ENCODE assay signal across 8 mouse cellular contexts in the genomic region with DNA sequence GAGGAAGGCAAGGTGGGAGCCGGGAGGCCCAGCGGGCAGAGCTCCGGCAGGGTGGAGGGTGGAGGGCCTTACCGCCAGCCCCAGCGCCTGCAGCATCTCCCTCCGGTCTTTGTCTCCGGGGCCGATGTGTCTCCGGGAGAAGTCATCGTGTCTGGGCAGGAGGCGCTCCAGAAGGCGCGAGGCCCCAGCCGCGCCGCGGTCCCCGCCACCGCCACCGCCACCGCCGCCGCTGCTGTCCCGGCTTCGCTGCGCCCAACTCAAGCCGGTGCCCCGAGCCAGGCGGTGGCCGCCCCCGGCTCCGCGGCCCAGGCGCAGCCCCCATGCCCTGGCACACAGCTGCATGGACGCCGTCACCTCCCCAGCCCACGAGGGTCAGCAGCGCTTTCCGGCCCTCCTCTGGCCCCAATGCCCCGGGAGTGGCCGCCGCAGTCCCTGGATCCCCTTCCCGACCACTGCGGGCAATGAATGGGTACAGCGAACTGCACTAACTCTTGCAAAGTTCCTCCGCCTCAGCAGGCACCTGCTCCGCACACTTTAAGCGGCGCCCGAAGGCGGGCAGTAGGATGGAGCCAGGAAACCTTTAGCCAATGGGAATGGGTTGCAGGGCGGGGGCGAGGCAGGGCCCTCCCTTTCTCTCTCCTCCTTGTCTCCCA. TPM values are rescaled to one million over a fixed set of nuclear protein-coding genes. Genes with fewer than 3 reads are reported as not detected.
DNase-seq lines count a peak whose midpoint lies in the region; ATAC-seq and TF ChIP-seq lines count a peak whose summit lies in the region.

A gene (minus strand): TSS at position 511 of the 653 bp plus-strand sequence.

- DNase-seq in embryo, embryonic 10.5 days (ENCODE audit: low spot score), result peak; percentile 89
- peak; percentile 29 to 31 for DNase-seq in gastrocnemius, postnatal 4 days (ENCODE audit: low spot score in 2 of 2)
- peak; percentile 51 to 65 for DNase-seq in left cerebral cortex, postnatal 25 days (ENCODE audit: low spot score in 2 of 2)
- peak; percentile 97 for DNase-seq in midbrain, embryonic 11.5 days (ENCODE audit: low spot score, missing footprints)
- no peak for DNase-seq in natural killer cell, adult 2 months (ENCODE audit: low spot score in 2 of 2)

- no peak within 1 kb of the TSS for H3K27ac ChIP-seq in bone marrow macrophage, adult 2 months (ENCODE audit: insufficient read depth, low read depth, low read length)
- H3K27ac ChIP-seq in intestine, embryonic 16.5 days (ENCODE audit: low read length), result no peak within 1 kb of the TSS
- H3K27ac ChIP-seq in midbrain, embryonic 11.5 days (ENCODE audit: low read depth, low read length), result peak within 1 kb of the TSS; percentile 41
- H3K27ac ChIP-seq in stomach, embryonic 14.5 days (ENCODE audit: low read length), result no peak within 1 kb of the TSS

- no peaks in the 10 kb centered on the region for H3K4me1 ChIP-seq in bone marrow macrophage, adult 2 months (ENCODE audit: control insufficient read depth, insufficient read depth, low read length)
- no peaks in the 10 kb centered on the region; the same call in 1 of the 2 replicates for H3K4me1 ChIP-seq in intestine, embryonic 16.5 days (ENCODE audit: control insufficient read depth, insufficient read depth, low read length)
- no peaks in the 10 kb centered on the region for H3K4me1 ChIP-seq in midbrain, embryonic 11.5 days (ENCODE audit: control insufficient read depth, insufficient read depth, low read length)
- peaks cover 5% of the 10 kb centered on the region; the same call in 1 of the 2 replicates for H3K4me1 ChIP-seq in stomach, embryonic 14.5 days (ENCODE audit: control insufficient read depth, insufficient read depth, low read length)

- TF ChIP-seq POLR2A in bone marrow macrophage, adult 2 months (IDR thresholded peaks at IDR 0.05; ENCODE audit: borderline replicate concordance, low read depth, low read length), result no peak

- peak within 1 kb of the TSS; percentile 55 for H3K9ac ChIP-seq in intestine, embryonic 16.5 days (ENCODE audit: low read depth, low read length)
- H3K9ac ChIP-seq in midbrain, embryonic 11.5 days (ENCODE audit: low read length), result peak within 1 kb of the TSS; percentile 79
- H3K9ac ChIP-seq in stomach, embryonic 14.5 days (replicated peaks; ENCODE audit: low read depth, low read length), result peak within 1 kb of the TSS; percentile 33

- no peaks in the 10 kb centered on the region for H3K36me3 ChIP-seq in intestine, embryonic 16.5 days (ENCODE audit: control insufficient read depth, insufficient read depth, low read length)
- no peaks in the 10 kb centered on the region for H3K36me3 ChIP-seq in midbrain, embryonic 11.5 days (ENCODE audit: control insufficient read depth, insufficient read depth, low read length)
- H3K36me3 ChIP-seq in stomach, embryonic 14.5 days (ENCODE audit: control insufficient read depth, insufficient read depth, low read length), result no peaks in the 10 kb centered on the region

- WGBS in intestine, embryonic 16.5 days, result 2% methylated on average over 39 of the region's 53 CpGs
- under 1% methylated on average over 46 of the region's 53 CpGs for WGBS in midbrain, embryonic 11.5 days
- under 1% methylated on average over 51 of the region's 53 CpGs for WGBS in stomach, embryonic 14.5 days

- H3K9me3 ChIP-seq in intestine, embryonic 16.5 days (ENCODE audit: control insufficient read depth, low read length), result no peaks in the 10 kb centered on the region
- no peaks in the 10 kb centered on the region for H3K9me3 ChIP-seq in midbrain, embryonic 11.5 days (ENCODE audit: control insufficient read depth, low read length)
- no peaks in the 10 kb centered on the region for H3K9me3 ChIP-seq in stomach, embryonic 14.5 days (ENCODE audit: control insufficient read depth, low read depth, low read length)

- ATAC-seq in intestine, embryonic 16.5 days, result peak; percentile 95
- peak; percentile 96 for ATAC-seq in midbrain, embryonic 11.5 days (ENCODE audit: low FRiP score)
- ATAC-seq in stomach, embryonic 14.5 days (ENCODE audit: insufficient number of reproducible peaks, insufficient read depth, low FRiP score, low read depth), result peak; percentile 91

- no peak for TF ChIP-seq CTCF in bone marrow macrophage, adult 2 months (IDR thresholded peaks at IDR 0.05; ENCODE audit: low read depth, low read length)

- intact Hi-C loops in left cerebral cortex, postnatal 25 days (cut with DNase I), result no loop called here

- peaks cover 21% of the 10 kb centered on the region for H3K27me3 ChIP-seq in intestine, embryonic 16.5 days (replicated peaks; ENCODE audit: control insufficient read depth, insufficient read depth, low read length)
- peaks cover 3% of the 10 kb centered on the region; the same call in 1 of the 2 replicates for H3K27me3 ChIP-seq in midbrain, embryonic 11.5 days (ENCODE audit: control insufficient read depth, insufficient read depth, low read length)
- H3K27me3 ChIP-seq in stomach, embryonic 14.5 days (ENCODE audit: control insufficient read depth, insufficient read depth, low read length), result 0 out of 2 replicates have a peak, but pooled peaks cover 10% of the 10 kb centered on the region

- H3K4me2 ChIP-seq in intestine, embryonic 16.5 days (ENCODE audit: low read depth, low read length), result peak within 1 kb of the TSS; percentile 99
- H3K4me2 ChIP-seq in midbrain, embryonic 11.5 days, result peak within 1 kb of the TSS; percentile 91
- peak within 1 kb of the TSS; percentile 100 for H3K4me2 ChIP-seq in stomach, embryonic 14.5 days (replicated peaks; ENCODE audit: low read depth, low read length)

- peak within 1 kb of the TSS; percentile 33 for H3K4me3 ChIP-seq in bone marrow macrophage, adult 2 months (ENCODE audit: insufficient read depth, low read length)
- H3K4me3 ChIP-seq in intestine, embryonic 16.5 days (ENCODE audit: low read length), result peak within 1 kb of the TSS; percentile 63
- peak within 1 kb of the TSS; percentile 66 for H3K4me3 ChIP-seq in midbrain, embryonic 11.5 days (ENCODE audit: low read depth, low read length)
- peak within 1 kb of the TSS; percentile 54 for H3K4me3 ChIP-seq in stomach, embryonic 14.5 days (ENCODE audit: low read depth, low read length)

RNA-seq across cellular contexts. Expression of the gene that starts here (rescaled TPM):
- polyA plus RNA-seq in bone marrow macrophage, adult 2 months (2012; ENCODE audit: insufficient read depth, insufficient read length, missing spikeins), result not detected in 2 replicates
- under 1 TPM; 0.42 to 0.44 TPM for total RNA-seq in gastrocnemius, postnatal 4 days (2021)
- polyA plus RNA-seq in intestine, embryonic 16.5 days (2015; fragmentation: Nextera tagmentation; extraction: Ambion mirVana), result 0.75 and 1.3 TPM in 2 replicates
- total RNA-seq in left cerebral cortex, postnatal 25 days (2021), result 10 to 100 TPM; 21.8 to 22.1 TPM
- 18.2 and 20.3 TPM in 2 replicates for polyA plus RNA-seq in midbrain, embryonic 11.5 days (2014; fragmentation: Nextera tagmentation; extraction: Ambion mirVana)
- 3.7 and 5.3 TPM in 2 replicates for polyA plus RNA-seq in stomach, embryonic 14.5 days (2014; fragmentation: Nextera tagmentation; extraction: Ambion mirVana)

Comparison
In these comparisons a context has a peak if more than half of its experiments do, and no peak if none do; other contexts are left out.
1. RNA of the gene that starts here (total RNA-seq): 21.8 to 22.1 TPM in left cerebral cortex, postnatal 25 days; 0.42 to 0.44 TPM in gastrocnemius, postnatal 4 days; every median in the first group is over 10 times any median in the second.
2. Peak in DNase-seq in gastrocnemius, postnatal 4 days; RNA of the gene not detected or under 1 TPM.
3. DNase-seq: peak in embryo, embryonic 10.5 days (single experiment), left cerebral cortex, postnatal 25 days (2 of 2) and midbrain, embryonic 11.5 days (single experiment); none in natural killer cell, adult 2 months (0 of 2).
4. Peak in every context shown above with its lines, with median percentiles within 50 percentile points of each other: H3K4me3 ChIP-seq, ATAC-seq, H3K4me2 ChIP-seq and H3K9ac ChIP-seq.